Mouse (Mus musculus) thymus, postnatal 10 days (tissue): ENCODE measurements around the gene Cyp2g1.
"Not testable (repeated sequence)": the region's sequence is repeated elsewhere in the genome, so short reads cannot be mapped to it uniquely, and the experiment has no call there.

Experiments used
- DNase-seq, 2 experiments: peaks; one replicate each; pipeline ENCODE4 v3.0.0; 2021; ENCODE audit warnings: low spot score in 2 of 2

The Cyp2g1 gene

DNA sequence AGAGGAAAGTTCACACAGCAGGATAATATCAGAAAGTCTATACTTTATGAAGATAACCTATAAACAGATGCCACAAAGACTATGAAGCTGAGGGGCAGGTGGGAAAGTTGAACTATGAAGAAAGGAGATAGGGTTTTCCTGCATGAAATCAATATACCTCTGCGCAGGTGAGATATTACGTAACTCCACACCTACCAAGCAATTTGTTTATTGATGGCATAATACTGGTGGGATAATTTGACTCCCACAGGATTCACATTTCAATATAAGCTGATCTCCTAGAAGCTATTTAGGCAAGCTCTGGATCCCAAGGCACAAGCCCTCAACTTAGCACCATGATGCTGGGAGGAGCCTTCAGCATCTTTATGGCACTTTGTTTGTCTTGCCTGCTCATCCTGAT, at the start of gene Cyp2g1:
TSS of gene Cyp2g1 (plus strand) at position 301 of the 400 bp plus-strand sequence.
- DNase-seq, result no peak

DNA sequence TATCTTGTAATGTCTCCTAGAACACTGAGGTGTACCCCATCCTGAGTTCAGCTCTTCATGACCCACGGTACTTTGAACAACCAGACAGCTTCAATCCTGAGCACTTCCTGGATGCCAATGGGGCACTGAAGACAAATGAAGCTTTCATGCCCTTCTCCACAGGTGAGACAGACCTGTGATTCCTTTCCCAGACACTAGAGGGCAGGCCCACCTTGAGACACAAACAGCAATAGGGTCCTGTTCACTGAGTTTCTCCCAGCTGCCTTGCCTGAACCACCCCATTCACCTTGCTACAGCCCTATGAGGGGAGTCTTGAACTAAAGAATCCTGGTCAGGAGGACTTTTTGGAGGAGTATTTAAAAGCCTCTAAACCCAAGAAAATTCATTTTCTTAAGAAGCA, 41.6 kb upstream of the Cyp2g1 start:
- no peak for DNase-seq

DNA sequence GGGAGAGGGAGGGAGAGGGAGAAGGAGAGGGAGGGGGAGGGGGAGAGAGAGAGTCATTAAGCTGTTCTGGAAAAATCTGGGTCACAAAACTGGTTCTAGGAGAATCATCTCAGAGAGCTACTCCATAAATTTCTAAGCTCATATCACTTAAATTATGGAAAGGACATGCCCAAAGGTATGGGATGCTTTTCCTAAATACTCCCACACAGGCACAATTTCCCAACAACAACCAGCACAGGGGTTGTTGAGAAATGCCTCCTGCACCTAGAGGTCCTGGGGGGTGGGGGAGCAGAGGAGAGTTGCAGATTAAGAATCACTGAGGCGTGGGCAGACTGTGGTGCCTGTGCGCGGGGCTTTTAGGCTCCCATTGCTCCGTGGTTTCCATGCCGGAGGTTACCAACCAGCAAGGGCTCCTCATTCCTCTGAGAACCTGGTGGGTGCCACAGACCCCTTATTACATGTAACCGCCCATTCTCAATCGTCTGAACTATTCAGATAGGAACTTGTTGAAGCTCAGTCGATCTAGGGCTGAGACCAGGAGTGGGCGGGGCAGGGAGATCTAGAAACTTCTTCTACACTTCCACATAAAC, 38.7 kb upstream of the Cyp2g1 start:
- DNase-seq, result no peak

DNA sequence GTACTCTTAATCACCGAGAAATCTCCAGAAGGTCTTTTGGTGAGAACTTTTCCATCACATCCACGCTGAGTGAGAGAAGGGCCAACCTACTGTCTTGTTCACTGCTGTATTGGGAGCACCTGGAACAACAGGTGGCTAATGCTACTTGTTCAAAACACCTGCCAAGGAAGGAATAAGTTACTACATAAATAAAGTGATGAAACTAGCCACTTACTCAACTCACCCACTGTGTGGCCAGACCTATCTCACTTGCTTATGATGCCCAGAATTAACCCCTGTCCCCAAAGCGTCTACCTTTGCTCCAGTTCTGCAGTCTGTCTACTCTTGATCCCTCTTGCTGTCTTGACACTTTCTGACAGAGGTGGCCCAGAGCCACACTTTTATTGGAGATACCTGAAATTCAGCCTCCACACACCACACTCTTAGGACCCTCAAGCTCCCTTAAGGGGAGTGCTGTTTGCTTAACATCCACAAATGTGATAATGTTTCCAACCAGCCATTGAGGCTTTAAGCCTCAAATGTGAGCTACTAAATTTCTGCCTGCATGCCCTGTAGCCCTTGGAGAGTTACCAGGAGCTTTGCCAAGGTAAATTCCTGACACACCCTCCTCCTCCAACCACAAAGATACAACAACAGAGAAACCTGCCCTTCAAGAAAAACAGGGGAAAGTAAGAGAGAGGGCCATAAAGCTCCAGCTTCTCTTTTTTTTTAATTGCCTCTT, 35.7 kb upstream of the Cyp2g1 start:
- DNase-seq, result no peak

DNA sequence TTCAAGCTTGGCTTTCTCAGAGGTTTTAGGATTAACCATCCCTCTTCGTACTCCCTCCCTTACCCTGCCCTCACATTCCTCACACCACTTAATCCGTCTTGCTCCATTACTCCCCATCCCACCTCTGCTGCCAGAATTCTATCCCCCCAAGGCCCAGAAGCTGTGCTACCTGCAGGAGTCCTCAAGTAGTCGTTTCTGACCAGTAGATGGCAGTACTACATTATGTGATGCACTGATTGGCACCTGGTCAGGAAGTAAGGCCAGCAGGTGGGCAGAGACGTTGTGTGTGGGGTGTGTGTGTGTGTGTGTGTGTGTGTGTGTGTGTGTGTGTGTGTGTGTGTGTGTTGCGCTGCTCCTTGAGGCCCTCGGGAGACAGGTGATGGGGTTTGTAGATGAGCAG, 32.8 kb upstream of the Cyp2g1 start:
- DNase-seq, result no peak

DNA sequence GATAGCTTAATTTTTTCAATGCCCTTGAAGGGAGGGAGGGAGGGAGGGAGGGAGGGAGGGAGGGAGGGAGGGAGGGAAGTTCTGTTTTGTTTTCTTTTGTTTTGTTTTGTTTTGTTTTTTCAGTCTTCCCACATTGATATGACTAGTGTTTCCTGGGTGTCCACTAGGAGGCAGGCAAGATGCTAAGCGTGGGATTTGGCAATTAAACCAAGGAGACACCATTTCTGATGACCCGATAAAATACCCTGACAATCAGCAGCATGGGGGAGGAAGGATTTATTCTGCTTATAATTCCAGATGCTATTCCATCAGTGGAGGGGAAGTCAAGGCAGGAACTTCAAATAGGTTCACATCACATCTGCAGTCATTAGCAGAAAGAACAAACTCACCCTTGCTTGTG, 30.9 kb upstream of the Cyp2g1 start:
- DNase-seq, result no peak

DNA sequence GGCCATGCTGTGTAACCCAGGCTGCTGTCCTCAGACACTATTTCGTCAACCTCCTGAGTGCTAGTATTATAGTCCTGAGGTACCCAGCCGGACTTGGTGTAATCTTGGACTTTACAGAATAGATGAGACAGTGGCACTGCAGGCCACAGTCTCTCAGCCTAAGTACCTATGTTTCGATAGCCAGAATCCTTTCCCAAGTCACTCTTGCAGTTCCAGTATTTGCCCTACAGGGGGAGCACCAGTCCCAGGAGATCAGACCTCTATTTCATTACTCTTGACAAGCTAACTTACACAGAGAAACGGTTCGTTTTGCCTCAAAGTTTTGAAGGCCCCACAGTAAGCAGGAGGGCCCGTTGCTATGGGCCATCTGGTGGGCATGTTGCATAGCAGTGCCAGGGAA, 30.2 kb upstream of the Cyp2g1 start:
- DNase-seq, result no peak

DNA sequence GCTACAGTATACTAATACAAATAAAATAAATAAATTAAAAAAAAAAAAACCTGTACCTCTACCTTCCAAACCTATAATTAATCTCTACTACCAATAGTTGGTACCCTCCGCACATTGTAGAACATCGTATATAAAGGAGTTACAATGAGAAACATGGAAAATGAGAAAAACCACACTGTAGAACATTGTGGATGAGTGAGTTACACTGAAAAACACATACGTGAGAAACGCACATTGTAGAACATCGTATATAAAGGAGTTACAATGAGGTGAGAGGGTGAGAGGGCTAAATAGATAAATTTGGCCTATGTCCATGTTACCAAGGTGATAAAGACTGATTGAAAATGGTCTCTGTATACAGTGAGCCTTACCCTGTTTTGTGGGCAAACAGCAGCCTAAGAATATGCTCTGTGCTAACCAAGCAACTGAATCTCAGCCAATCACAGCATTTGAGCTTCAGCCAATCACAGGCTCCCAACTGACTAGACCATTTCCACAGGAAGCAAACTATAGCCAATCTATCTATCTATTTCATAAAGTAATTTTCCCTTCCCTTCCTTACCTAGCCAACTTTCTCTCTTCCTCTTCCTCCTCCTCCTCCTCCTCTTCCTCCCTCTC, 28.8 kb upstream of the Cyp2g1 start:
- DNase-seq, result no peak

DNA sequence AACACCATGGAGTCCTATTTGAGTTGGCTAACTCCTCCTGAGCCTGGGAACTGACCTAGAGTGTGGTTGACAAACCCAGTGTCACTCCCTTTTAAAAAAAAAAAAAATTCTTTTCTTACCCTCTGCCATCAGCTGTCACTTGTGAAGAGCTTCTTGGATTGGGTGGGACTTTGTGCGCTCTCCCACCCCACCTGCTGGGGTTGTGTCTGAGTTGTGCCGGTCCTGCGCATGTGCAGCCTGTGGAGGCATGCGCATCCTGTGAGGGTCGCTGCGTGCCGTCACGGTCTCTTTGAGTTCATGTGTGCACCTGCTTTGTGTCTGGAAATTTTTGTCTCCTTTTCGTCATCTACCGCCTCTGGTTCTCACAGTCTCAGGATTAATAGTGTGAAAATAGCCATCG, 28.2 kb upstream of the Cyp2g1 start:
- no peak for DNase-seq

DNA sequence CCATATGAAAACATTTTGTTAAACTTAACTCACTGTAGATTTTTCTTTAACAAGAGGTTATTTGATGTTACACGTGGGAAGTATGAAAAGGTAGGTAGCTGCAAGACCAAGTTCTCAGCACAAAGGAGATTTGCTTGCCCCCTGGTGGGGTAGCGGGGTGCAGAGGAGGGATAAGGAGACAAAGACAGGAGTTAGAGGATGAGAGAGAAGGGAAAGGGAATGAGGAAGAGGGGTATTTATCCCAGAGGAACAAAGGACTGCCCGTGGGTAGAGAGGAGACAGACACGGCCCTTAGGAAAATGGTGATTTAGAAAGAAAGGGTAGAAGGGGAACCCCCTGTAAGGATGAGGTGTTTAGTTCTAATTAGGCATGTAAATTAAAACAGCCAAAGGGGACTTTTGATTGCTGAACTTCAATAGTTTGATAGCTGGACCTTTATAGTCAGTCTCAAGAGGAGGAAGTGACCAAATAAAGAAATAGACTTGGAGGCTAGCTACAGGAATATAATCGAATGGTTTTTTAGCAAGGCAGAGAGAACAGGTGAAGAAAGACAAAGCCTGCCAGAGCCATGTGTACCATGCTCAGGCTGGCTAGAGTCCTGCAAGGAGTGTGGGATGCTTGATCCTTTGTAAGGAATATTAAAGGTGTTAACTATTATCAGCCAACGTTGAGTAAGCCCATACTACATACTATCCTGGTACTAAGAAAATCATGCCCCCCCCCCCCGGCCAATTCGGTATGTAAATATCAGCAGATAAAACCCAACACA, 27.5 kb upstream of the Cyp2g1 start:
- no peak for DNase-seq

DNA sequence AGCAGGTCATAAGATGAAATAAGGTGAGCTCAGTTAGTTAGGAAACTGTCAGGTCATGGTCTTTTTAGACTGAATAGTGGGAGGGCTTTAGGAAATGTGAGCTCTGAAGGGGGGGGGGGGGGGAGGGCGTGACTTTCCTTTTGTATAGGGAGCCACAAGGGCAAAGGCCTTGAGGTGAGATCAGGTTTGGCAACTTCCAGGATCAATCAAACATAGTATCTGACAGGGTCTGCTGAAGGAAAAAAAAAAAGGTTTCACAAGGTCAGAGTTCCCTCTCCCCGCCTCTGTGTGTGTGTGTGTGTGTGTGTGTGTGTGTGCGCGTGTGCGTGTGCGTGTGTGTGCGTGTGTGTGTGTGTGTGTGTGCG, 26.9 kb upstream of the Cyp2g1 start:
- DNase-seq, result no peak

DNA sequence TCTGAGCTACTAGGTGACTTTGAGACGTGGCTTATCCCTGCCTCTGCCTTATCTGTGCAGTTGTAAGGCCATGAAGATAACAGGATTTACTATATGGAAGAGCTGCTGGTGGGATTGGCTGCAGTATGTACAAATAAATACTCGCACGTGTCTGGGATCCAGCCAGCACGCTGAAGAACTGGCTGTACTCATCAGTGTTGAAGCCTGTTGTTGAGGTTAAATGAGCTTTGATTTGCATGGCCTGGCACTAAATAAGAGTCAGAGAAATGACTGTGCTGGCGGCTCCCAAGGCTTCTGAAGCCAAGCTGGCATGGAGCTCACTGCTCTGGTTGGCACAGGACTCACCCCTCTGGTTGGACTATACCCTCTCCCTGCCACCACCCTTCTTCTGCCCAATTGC, 25.5 kb upstream of the Cyp2g1 start:
- DNase-seq, result no peak

DNA sequence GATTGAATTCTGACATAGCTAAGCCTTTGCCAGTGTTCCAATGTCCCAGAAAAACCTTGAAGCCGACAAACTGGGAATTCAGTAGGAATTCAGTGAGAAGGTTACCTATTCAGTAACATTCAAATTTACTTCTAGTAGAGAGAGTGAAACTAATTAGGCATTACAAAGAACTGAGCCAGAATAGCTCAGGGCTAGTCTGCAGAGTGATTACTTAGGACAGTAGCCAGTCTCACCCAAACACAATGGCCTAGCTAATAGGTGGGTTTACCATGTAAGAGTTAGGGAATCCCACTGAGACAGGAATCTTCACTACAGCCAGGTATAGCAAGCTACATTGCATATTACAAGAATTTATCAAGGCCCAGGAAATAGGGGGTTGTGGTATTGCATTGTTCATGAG, 22.7 kb upstream of the Cyp2g1 start:
- not testable (repeated sequence) for DNase-seq

DNA sequence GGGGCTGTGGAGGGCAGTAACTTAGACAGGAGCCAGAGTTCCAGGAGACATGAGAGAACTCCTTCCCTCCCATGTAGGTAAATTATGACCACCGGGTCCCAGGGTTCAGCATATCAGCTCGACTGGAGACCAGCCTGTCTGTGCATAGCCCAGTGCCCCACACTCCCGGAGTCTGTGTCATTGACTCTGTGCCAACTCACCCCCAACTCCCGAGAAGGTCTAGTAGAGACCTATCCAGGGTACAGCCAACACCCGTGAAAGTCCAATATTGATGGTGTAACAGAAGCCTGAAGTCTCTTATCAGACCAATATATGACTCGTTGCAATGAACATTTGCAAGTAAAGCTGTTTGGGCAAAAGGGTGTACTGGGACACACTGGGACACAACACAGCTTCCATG, 18.7 kb upstream of the Cyp2g1 start:
- DNase-seq, result no peak

DNA sequence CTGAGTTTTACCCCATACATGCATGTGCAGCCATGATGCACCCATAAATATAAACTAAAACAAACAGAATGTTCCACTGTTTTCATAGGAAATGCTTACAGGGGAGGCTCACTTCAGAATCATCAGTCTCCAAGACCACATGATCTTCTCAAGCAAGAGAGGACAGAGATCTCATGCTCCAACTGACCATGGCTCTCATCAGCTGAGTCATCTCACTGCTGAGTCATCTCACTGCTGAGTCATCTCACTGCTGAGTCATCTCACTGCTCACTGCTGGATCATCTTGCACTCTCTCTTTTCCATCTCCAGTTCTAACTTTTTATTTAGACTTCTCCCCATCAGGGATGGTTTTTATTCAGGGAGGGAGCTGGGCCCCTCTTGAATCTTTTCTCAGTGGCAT, 8.6 kb upstream of the Cyp2g1 start:
- DNase-seq, result no peak

DNA sequence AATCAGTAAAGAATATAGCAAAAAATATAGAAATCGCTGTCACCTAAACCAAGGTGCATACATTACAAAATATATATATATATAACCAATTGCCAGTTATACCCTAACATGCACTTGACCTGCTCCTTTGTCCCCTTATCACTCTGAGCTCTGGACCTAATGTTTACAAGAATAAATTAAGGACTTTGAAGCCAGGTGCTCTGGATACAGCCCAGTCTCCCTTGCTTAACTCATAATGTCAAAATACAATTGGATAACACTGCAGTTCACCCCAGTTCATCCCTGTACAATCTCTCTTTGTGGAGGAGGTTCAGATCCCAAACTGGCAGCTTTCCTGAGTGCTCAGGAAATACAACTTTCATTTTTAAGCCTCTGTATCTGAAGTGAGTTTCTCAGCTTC, 7.7 kb upstream of the Cyp2g1 start:
- DNase-seq, result no peak

DNA sequence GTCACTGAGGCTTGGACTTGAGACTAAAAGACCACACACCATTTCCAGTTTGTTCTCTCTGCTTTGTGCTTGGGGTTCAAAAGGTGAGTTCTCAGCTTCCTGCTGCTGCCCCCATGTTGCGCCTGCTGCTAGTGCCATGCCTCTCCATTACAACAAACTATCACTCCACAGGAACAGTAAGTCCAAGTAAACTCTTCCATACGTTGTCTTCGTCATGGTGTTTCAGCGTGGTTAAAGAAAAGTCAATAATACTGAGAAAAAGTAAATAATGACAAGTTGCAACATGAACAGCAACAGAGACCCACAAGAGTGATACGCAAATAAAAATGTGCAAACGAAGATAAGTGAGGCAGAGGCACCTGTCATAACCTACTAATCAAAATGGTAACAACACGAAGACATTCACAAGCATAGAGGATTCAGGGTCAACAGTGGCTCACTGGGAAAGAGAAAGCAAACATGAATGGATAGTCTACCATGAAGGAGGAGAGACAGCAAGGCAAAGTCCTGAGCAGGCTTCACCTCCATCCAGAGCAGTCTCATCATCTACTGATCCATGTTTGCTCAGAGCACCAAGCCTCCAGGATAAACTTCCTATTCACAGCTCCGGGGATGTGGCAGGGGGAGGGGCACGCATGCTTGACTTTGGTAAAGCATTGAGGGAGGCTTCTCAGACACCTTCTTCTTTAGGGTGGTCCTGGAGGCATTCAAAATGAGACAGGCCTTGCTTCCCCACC, 23.0 kb downstream of the Cyp2g1 start:
- not testable (repeated sequence) for DNase-seq

DNA sequence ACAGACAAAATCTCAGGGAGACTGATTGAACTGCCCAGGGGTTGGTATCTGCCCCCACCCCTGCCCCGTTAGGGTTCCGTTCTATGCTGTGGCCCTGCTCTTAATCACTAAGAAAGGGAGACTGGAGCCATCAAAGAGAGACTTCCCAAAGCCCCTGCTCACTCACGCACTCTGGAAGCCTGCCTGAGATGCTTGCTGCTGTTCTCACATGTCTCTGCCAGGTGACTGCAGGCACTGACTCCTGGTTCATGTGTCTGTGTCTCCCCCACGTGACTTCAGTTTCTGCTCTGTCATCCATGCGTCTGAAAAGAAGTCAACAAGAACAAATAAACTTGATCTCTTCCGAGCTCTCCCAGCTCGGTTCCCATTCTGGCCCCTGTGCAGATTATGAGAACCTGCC, 24.0 kb downstream of the Cyp2g1 start:
- DNase-seq, result not testable (repeated sequence)

DNA sequence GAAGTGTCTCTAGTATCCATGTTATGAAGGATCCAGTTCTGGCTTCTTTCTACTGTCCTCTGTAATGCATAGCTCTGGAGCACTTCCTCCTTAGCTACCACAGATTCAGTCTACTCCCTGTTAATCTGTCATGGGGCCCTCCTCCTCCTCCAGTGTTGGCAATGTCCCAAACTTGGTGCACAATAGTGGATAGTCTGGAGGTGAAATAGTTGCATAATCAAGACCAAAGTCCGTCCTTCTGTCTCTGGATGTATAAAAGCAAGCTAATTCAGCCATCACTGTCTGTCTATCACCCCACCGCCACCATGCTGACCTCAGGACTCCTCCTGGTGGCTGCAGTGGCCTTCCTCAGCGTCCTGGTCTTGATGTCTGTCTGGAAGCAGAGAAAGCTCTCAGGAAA, 26.4 kb downstream of the Cyp2g1 start, which contains the start of gene Cyp2a5:
TSS of gene Cyp2a5 (plus strand) at position 247 of the 400 bp plus-strand sequence.
- DNase-seq, result not testable (repeated sequence)

DNA sequence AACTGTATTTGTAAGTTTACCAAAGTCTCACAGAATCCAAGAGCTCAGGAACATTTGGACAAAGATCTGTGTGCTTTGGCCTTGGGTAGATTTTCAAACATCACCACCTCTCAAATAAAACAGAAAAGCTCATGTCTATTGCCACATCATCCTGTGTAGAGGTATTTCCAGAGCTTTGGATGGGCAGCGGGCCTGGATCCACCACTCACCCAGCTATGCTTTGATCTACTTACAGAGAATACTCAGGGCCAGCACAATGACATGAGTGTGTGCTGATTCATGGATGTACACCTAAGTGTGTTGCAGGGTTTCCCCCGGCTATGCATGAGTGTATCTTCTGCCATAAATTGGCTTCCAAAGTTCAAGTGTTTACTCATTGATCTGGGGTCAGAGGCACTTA, 34.7 kb downstream of the Cyp2g1 start:
- not testable (repeated sequence) for DNase-seq

DNA sequence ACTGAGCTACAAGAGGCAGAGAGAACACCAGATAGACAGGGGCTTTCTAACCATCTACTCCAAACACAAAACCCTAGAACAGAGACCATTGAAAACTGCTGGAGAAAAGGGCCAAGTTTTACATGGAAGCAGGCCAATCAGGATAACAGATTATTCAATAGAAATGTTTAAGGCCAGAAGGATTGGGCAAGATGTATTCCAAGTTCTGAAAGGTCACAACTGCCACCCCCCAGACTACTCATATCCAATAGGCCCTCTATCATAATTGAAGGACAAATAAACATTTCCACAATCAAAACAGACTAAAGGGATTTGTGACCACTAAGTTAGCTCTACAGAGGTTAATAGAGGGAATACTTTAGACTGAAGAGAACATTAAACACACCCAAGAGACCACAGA, 41.4 kb downstream of the Cyp2g1 start:
- DNase-seq, result not testable (repeated sequence)
